8 mouse cellular contexts compared by ENCODE assay signal in genomic region chr10:86425690-86426530, GRCm38 (mm10).
DNase-seq lines count a peak whose midpoint lies in the region; ATAC-seq and TF ChIP-seq lines count a peak whose summit lies in the region.

No protein-coding gene starts in this region.

- H3K27me3 ChIP-seq in heart, postnatal 0 days (ENCODE audit: control insufficient read depth, insufficient read depth, low read length) = no peaks in the 10 kb centered on the region
- H3K27me3 ChIP-seq in neural tube, embryonic 15.5 days (replicated peaks) = no peaks in the 10 kb centered on the region

- peaks cover 9% of the 10 kb centered on the region for H3K4me1 ChIP-seq in embryonic fibroblast, embryonic 13.5 days (ENCODE audit: control insufficient read depth, insufficient read depth, low read length)
- no peaks in the 10 kb centered on the region for H3K4me1 ChIP-seq in heart, postnatal 0 days (ENCODE audit: control insufficient read depth, insufficient read depth)
- peaks cover 9% of the 10 kb centered on the region for H3K4me1 ChIP-seq in neural tube, embryonic 15.5 days

- no peaks in the 10 kb centered on the region for H3K9me3 ChIP-seq in heart, postnatal 0 days (replicated peaks; ENCODE audit: control insufficient read depth, low read length)
- no peaks in the 10 kb centered on the region for H3K9me3 ChIP-seq in neural tube, embryonic 15.5 days (replicated peaks)

- peak; percentile 20 for DNase-seq in layer of hippocampus, adult 11-12 months (ENCODE audit: low spot score)
- no peak for DNase-seq in layer of hippocampus, postnatal 25 days (ENCODE audit: extremely low spot score in 1 of 2, low spot score in 1 of 2)
- peak; percentile 43 for DNase-seq in heart, postnatal 0 days (ENCODE audit: low spot score)
- peak; percentile 45 to 56 for DNase-seq in kidney, postnatal 25 days
- no peak for DNase-seq in testis, postnatal 10 days (ENCODE audit: low spot score)

- no peak for TF ChIP-seq POLR2A in embryonic fibroblast, embryonic 13.5 days (IDR thresholded peaks at IDR 0.05; ENCODE audit: low read depth, low read length)

- no peak for TF ChIP-seq CTCF in embryonic fibroblast, embryonic 13.5 days (IDR thresholded peaks at IDR 0.05; ENCODE audit: borderline replicate concordance, insufficient read depth, low read length)
- TF ChIP-seq CTCF in heart, postnatal 0 days (IDR thresholded peaks at IDR 0.05; ENCODE audit: low read depth) = no peak

- H3K9ac ChIP-seq in heart, postnatal 0 days (replicated peaks; ENCODE audit: low read depth, low read length) = no peak overlapping the region
- H3K9ac ChIP-seq in neural tube, embryonic 15.5 days (replicated peaks) = no peak overlapping the region

- no peaks in the 10 kb centered on the region for H3K36me3 ChIP-seq in heart, postnatal 0 days (replicated peaks; ENCODE audit: control insufficient read depth, insufficient read depth, low read length)
- no peaks in the 10 kb centered on the region for H3K36me3 ChIP-seq in neural tube, embryonic 15.5 days

- H3K4me2 ChIP-seq in heart, postnatal 0 days (ENCODE audit: low read depth, low read length) = no peak overlapping the region
- H3K4me2 ChIP-seq in neural tube, embryonic 15.5 days = no peak overlapping the region

- 53% methylated on average over 10 of the region's 10 CpGs for WGBS in heart, postnatal 0 days
- 44% methylated on average over 10 of the region's 10 CpGs for WGBS in neural tube, embryonic 15.5 days

- no peak overlapping the region for H3K4me3 ChIP-seq in embryonic fibroblast, embryonic 13.5 days (ENCODE audit: insufficient read depth, low read length)
- H3K4me3 ChIP-seq in heart, postnatal 0 days (ENCODE audit: low read depth, low read length) = no peak overlapping the region
- no peak overlapping the region for H3K4me3 ChIP-seq in neural tube, embryonic 15.5 days (replicated peaks)

- no peak for TF ChIP-seq EP300 in heart, postnatal 0 days (IDR thresholded peaks at IDR 0.05; ENCODE audit: low read depth)

- no peak; the same call in 1 of the 2 replicates for ATAC-seq in heart, postnatal 0 days (ENCODE audit: insufficient read depth, low read depth)
- ATAC-seq in neural tube, embryonic 15.5 days (ENCODE audit: low FRiP score) = peak; percentile 24; the same call in 1 of the 2 replicates
- no peak for ATAC-seq in erythroblast, adult 5-6 weeks (replicated peaks; ENCODE audit: low FRiP score, poor library complexity, severe bottlenecking)

- H3K27ac ChIP-seq in embryonic fibroblast, embryonic 13.5 days (ENCODE audit: insufficient read depth, low read length) = peak overlapping the region; percentile 90
- no peak overlapping the region; the same call in 1 of the 2 replicates for H3K27ac ChIP-seq in heart, postnatal 0 days (ENCODE audit: low read depth)
- H3K27ac ChIP-seq in neural tube, embryonic 15.5 days (replicated peaks) = peak overlapping the region; percentile 29; the same call in 1 of the 2 replicates

Comparison
In these comparisons a context has a peak if more than half of its experiments do, and no peak if none do; other contexts are left out.
1. DNase-seq: peak in layer of hippocampus, adult 11-12 months (single experiment), heart, postnatal 0 days (single experiment) and kidney, postnatal 25 days (2 of 2); none in layer of hippocampus, postnatal 25 days (0 of 2) and testis, postnatal 10 days (single experiment).